Mouse (Mus musculus): ENCODE measurements around the gene Zfp462. TPM values are rescaled to one million over a fixed set of nuclear protein-coding genes. Genes with fewer than 3 reads are reported as not detected.

Zfp462 gene
- polyA plus RNA-seq, 1 experiment from 2014 or later = 2.0 TPM

GRCm38 (mm10) chr4:54999556-54999955, 54.7 kb downstream of the Zfp462 start:
- Histone ChIP-seq H3K4me1 (replicated peaks) (peaks cover 37% of the 10 kb centered on the region), H3K27me3 (no peaks in the 10 kb centered on the region), H3K9ac (no peak overlapping the region), H3K36me3 (no peaks in the 10 kb centered on the region), H3K4me3 (no peak overlapping the region), H3K9me3 (replicated peaks) (no peaks in the 10 kb centered on the region), H3K4me2 (no peak overlapping the region), H3K27ac (no peak overlapping the region)
- ATAC-seq (replicated peaks; ENCODE audit: insufficient number of reproducible peaks, insufficient read depth, low FRiP score, low read depth) = no peak
- WGBS = 93% methylated on average over 5 of the region's 5 CpGs

GRCm38 (mm10) chr4:55001386-55001785, 56.5 kb downstream of the Zfp462 start:
- no peaks in the 10 kb centered on the region for H3K27me3 ChIP-seq
- H3K9me3 ChIP-seq (replicated peaks) = no peaks in the 10 kb centered on the region
- no peak overlapping the region for H3K4me3 ChIP-seq
- H3K36me3 ChIP-seq = no peaks in the 10 kb centered on the region
- ATAC-seq (replicated peaks; ENCODE audit: insufficient number of reproducible peaks, insufficient read depth, low FRiP score, low read depth) = no peak
- peaks cover 55% of the 10 kb centered on the region for H3K4me1 ChIP-seq (replicated peaks)
- 23% methylated on average over 3 of the region's 3 CpGs for WGBS
- peak overlapping the region; percentile 11 for H3K27ac ChIP-seq
- no peak overlapping the region for H3K9ac ChIP-seq
- peak overlapping the region; percentile 9; the same call in 1 of the 2 replicates for H3K4me2 ChIP-seq

- peaks cover 55% of the 10 kb centered on the region for H3K4me1 ChIP-seq (replicated peaks)
- peak overlapping the region; percentile 27; the same call in 1 of the 2 replicates for H3K27ac ChIP-seq
- no peaks in the 10 kb centered on the region for H3K27me3 ChIP-seq
- H3K4me2 ChIP-seq = no peak overlapping the region
- no peak overlapping the region for H3K9ac ChIP-seq
- peaks cover 5% of the 10 kb centered on the region; the same call in 1 of the 2 replicates for H3K36me3 ChIP-seq
- ATAC-seq (replicated peaks; ENCODE audit: insufficient number of reproducible peaks, insufficient read depth, low FRiP score, low read depth) = no peak
- no peak overlapping the region for H3K4me3 ChIP-seq
- H3K9me3 ChIP-seq (replicated peaks) = no peaks in the 10 kb centered on the region
- 50% methylated on average over 6 of the region's 6 CpGs for WGBS
These were observed 58.3 kb downstream of the Zfp462 start for GRCm38 (mm10) chr4:55003128-55003527.

GRCm38 (mm10) chr4:55005066-55005465, 60.2 kb downstream of the Zfp462 start:
- Histone ChIP-seq H3K4me2 (peak overlapping the region; percentile 52), H3K9me3 (replicated peaks) (no peaks in the 10 kb centered on the region), H3K27me3 (no peaks in the 10 kb centered on the region), H3K36me3 (peaks cover 24% of the 10 kb centered on the region), H3K4me1 (replicated peaks) (peaks cover 55% of the 10 kb centered on the region), H3K27ac (peak overlapping the region; percentile 81), H3K4me3 (peak overlapping the region; percentile 21; the same call in 1 of the 2 replicates), H3K9ac (no peak overlapping the region)
- WGBS = 21% methylated on average over 4 of the region's 4 CpGs
- ATAC-seq (replicated peaks; ENCODE audit: insufficient number of reproducible peaks, insufficient read depth, low FRiP score, low read depth) = peak; percentile 47

GRCm38 (mm10) chr4:55005521-55005969, 60.7 kb downstream of the Zfp462 start:
- H3K9ac ChIP-seq = no peak overlapping the region
- WGBS = 10% methylated on average over 9 of the region's 9 CpGs
- no peaks in the 10 kb centered on the region for H3K27me3 ChIP-seq
- H3K9me3 ChIP-seq (replicated peaks) = no peaks in the 10 kb centered on the region
- ATAC-seq (replicated peaks; ENCODE audit: insufficient number of reproducible peaks, insufficient read depth, low FRiP score, low read depth) = peak; percentile 84
- H3K4me3 ChIP-seq = peak overlapping the region; percentile 21; the same call in 1 of the 2 replicates
- H3K27ac ChIP-seq = peak overlapping the region; percentile 81
- peaks cover 29% of the 10 kb centered on the region for H3K36me3 ChIP-seq
- H3K4me2 ChIP-seq = peak overlapping the region; percentile 52
- H3K4me1 ChIP-seq (replicated peaks) = peaks cover 52% of the 10 kb centered on the region

GRCm38 (mm10) chr4:55006024-55006423, 61.2 kb downstream of the Zfp462 start:
- no peak for ATAC-seq (replicated peaks; ENCODE audit: insufficient number of reproducible peaks, insufficient read depth, low FRiP score, low read depth)
- 45% methylated on average over 1 of the region's 1 CpGs for WGBS
- peak overlapping the region; percentile 52 for H3K4me2 ChIP-seq

GRCm38 (mm10) chr4:55008616-55009015, 63.8 kb downstream of the Zfp462 start:
- Histone ChIP-seq H3K27me3 (no peaks in the 10 kb centered on the region), H3K36me3 (peaks cover 46% of the 10 kb centered on the region), H3K4me1 (replicated peaks) (peaks cover 32% of the 10 kb centered on the region), H3K4me2 (no peak overlapping the region), H3K4me3 (no peak overlapping the region), H3K9ac (no peak overlapping the region), H3K9me3 (replicated peaks) (no peaks in the 10 kb centered on the region), H3K27ac (no peak overlapping the region)
- WGBS = 93% methylated on average over 14 of the region's 14 CpGs
- no peak for ATAC-seq (replicated peaks; ENCODE audit: insufficient number of reproducible peaks, insufficient read depth, low FRiP score, low read depth)

More at GRCm38 (mm10) chr4:55006024-55006423, 61.2 kb downstream of the Zfp462 start:
- Histone ChIP-seq H3K27ac (peak overlapping the region; percentile 81), H3K4me3 (no peak overlapping the region), H3K27me3 (no peaks in the 10 kb centered on the region), H3K36me3 (peaks cover 33% of the 10 kb centered on the region), H3K9me3 (replicated peaks) (no peaks in the 10 kb centered on the region), H3K9ac (no peak overlapping the region), H3K4me1 (replicated peaks) (peaks cover 47% of the 10 kb centered on the region)

- Histone ChIP-seq H3K9ac (no peak overlapping the region), H3K27ac (no peak overlapping the region), H3K4me1 (replicated peaks) (peaks cover 13% of the 10 kb centered on the region), H3K36me3 (peaks cover 56% of the 10 kb centered on the region), H3K27me3 (no peaks in the 10 kb centered on the region), H3K4me2 (no peak overlapping the region), H3K4me3 (no peak overlapping the region), H3K9me3 (replicated peaks) (no peaks in the 10 kb centered on the region)
- WGBS = 81% methylated on average over 12 of the region's 12 CpGs
- no peak for ATAC-seq (replicated peaks; ENCODE audit: insufficient number of reproducible peaks, insufficient read depth, low FRiP score, low read depth)
These were observed 66.5 kb downstream of the Zfp462 start for GRCm38 (mm10) chr4:55011391-55011790.

- Histone ChIP-seq H3K9ac (no peak overlapping the region), H3K4me1 (replicated peaks) (peaks cover 13% of the 10 kb centered on the region), H3K27me3 (no peaks in the 10 kb centered on the region), H3K36me3 (peaks cover 61% of the 10 kb centered on the region), H3K9me3 (replicated peaks) (no peaks in the 10 kb centered on the region), H3K4me2 (no peak overlapping the region; the same call in 1 of the 2 replicates), H3K4me3 (no peak overlapping the region), H3K27ac (peak overlapping the region; percentile 26; the same call in 1 of the 2 replicates)
- ATAC-seq (replicated peaks; ENCODE audit: insufficient number of reproducible peaks, insufficient read depth, low FRiP score, low read depth) = no peak; the same call in 1 of the 2 replicates
- WGBS = 50% methylated on average over 16 of the region's 16 CpGs
These were observed 68.9 kb downstream of the Zfp462 start for GRCm38 (mm10) chr4:55013563-55014248.

- ATAC-seq (replicated peaks; ENCODE audit: insufficient number of reproducible peaks, insufficient read depth, low FRiP score, low read depth) = no peak
- no peaks in the 10 kb centered on the region for H3K9me3 ChIP-seq (replicated peaks)
- no peaks in the 10 kb centered on the region for H3K27me3 ChIP-seq
- no peak overlapping the region for H3K27ac ChIP-seq
- peaks cover 13% of the 10 kb centered on the region for H3K4me1 ChIP-seq (replicated peaks)
- WGBS = 92% methylated on average over 13 of the region's 13 CpGs
- no peak overlapping the region for H3K4me3 ChIP-seq
- H3K4me2 ChIP-seq = no peak overlapping the region
- peaks cover 52% of the 10 kb centered on the region for H3K36me3 ChIP-seq
- no peak overlapping the region for H3K9ac ChIP-seq
These were observed 70.0 kb downstream of the Zfp462 start for GRCm38 (mm10) chr4:55014731-55015463.

- WGBS = 95% methylated on average over 2 of the region's 2 CpGs
- Histone ChIP-seq H3K9me3 (replicated peaks) (no peaks in the 10 kb centered on the region), H3K27ac (no peak overlapping the region), H3K36me3 (peaks cover 52% of the 10 kb centered on the region), H3K4me3 (no peak overlapping the region), H3K4me2 (no peak overlapping the region), H3K27me3 (no peaks in the 10 kb centered on the region), H3K9ac (no peak overlapping the region), H3K4me1 (replicated peaks) (peaks cover 13% of the 10 kb centered on the region)
- ATAC-seq (replicated peaks; ENCODE audit: insufficient number of reproducible peaks, insufficient read depth, low FRiP score, low read depth) = no peak
These were observed 70.7 kb downstream of the Zfp462 start for GRCm38 (mm10) chr4:55015517-55015916.

Data from heart, embryonic 15.5 days (tissue).